Mouse (Mus musculus) ES-E14 (cell line): ENCODE data around the gene Acp1. TPM values are rescaled to one million over a fixed set of nuclear protein-coding genes. Genes with fewer than 3 reads are reported as not detected.

ENCODE experiments used
- DNase-seq: peaks from one replicate; pipeline ENCODE4 v3.0.0-alpha.2; 2013; ENCODE audit warnings: low read depth, low spot score
- H3K27ac ChIP-seq: 2 replicates; pipeline ENCODE4 v1.5.1; 2012; ENCODE audit warnings: low read depth, mild to moderate bottlenecking, low read length, moderate library complexity, mixed read lengths; ENCODE audit not compliant: poor library complexity, insufficient read depth, severe bottlenecking
- H3K36me3 ChIP-seq: 2 replicates; pipeline ENCODE4 v1.6.1; 2012; ENCODE audit warnings: mild to moderate bottlenecking, low read length, moderate library complexity, mixed read lengths; ENCODE audit not compliant: control insufficient read depth, poor library complexity, insufficient read depth, severe bottlenecking
- H3K4me1 ChIP-seq, 2 experiments: fragments of 150-350 bp in 1 of 2; sonication (generic) in 1 of 2; 2 replicates each; pipeline ENCODE4 v1.6.1; 2012; ENCODE audit warnings: low read length in 2 of 2, mild to moderate bottlenecking in 1 of 2, mixed read lengths in 1 of 2; ENCODE audit not compliant: control insufficient read depth in 2 of 2, insufficient read depth in 2 of 2, poor library complexity in 1 of 2
- H3K4me3 ChIP-seq, 2 experiments: fragments of 150-350 bp in 1 of 2; sonication (generic) in 1 of 2; 2 replicates each; pipeline ENCODE4 v1.5.1; 2012; ENCODE audit warnings: low read length in 2 of 2, low read depth in 1 of 2, mild to moderate bottlenecking in 1 of 2, mixed read lengths in 1 of 2; ENCODE audit not compliant: insufficient read depth in 1 of 2, poor library complexity in 1 of 2, severe bottlenecking in 1 of 2
- H3K9ac ChIP-seq: 2 replicates; pipeline ENCODE4 v1.6.1; 2012; ENCODE audit warnings: low read depth, mild to moderate bottlenecking, low read length, mixed read lengths; ENCODE audit not compliant: poor library complexity, insufficient read depth, severe bottlenecking
- H3K9me3 ChIP-seq: fragments of 150-350 bp; sonication (generic); 2 replicates; pipeline ENCODE4 v1.6.1; 2012; ENCODE audit warnings: low read depth, mild to moderate bottlenecking, low read length; ENCODE audit not compliant: control insufficient read depth, insufficient read depth
- CHD2 ChIP-seq: IDR thresholded peaks from 2 replicates; pipeline ENCODE4 v1.6.1; 2014; ENCODE audit warnings: mild to moderate bottlenecking, low read depth, low read length, inconsistent platforms
- HCFC1 ChIP-seq: IDR thresholded peaks from 2 replicates; pipeline ENCODE4 v1.6.1; 2012; ENCODE audit warnings: low read length, inconsistent platforms, borderline replicate concordance; ENCODE audit not compliant: insufficient read depth
- MAFK ChIP-seq: IDR thresholded peaks from 2 replicates; pipeline ENCODE4 v1.6.1; 2014; ENCODE audit warnings: mild to moderate bottlenecking, low read depth, low read length, inconsistent platforms; ENCODE audit not compliant: insufficient read depth
- ZC3H11A ChIP-seq: IDR thresholded peaks from 2 replicates; pipeline ENCODE4 v1.6.1; 2012; ENCODE audit warnings: low read depth, mild to moderate bottlenecking, inconsistent platforms, low read length, borderline replicate concordance
- ZNF384 ChIP-seq: IDR thresholded peaks from 2 replicates; pipeline ENCODE4 v1.6.1; 2012; ENCODE audit warnings: low read depth, low read length, inconsistent platforms
- in situ Hi-C, 2 experiments: fragments of 600-800 bp; cut with MboI; formaldehyde crosslinking; loops; one replicate each; pipeline ENCODE4 v1.15.1; 2025; ENCODE audit warnings: low sequenced_read_pairs in 2 of 2, inconsistent platforms in 1 of 2; ENCODE audit not compliant: unreplicated experiment in 2 of 2
- total RNA-seq: library from RNA; depleted of rRNA; stranded (reverse); fragments of 300-350 nt; gene quantifications from 2 replicates; pipeline ENCODE4 v1.2.3, GENCODE M21; 2012

Acp1 gene
- total RNA-seq, 1 experiment, result 73.7 TPM

- no peak overlapping the region for H3K27ac ChIP-seq
- H3K9ac ChIP-seq, result no peak overlapping the region
- H3K36me3 ChIP-seq, result no peaks in the 10 kb centered on the region
- no peak overlapping the region for H3K4me3 ChIP-seq
- H3K4me1 ChIP-seq, result no peaks in the 10 kb centered on the region
- in situ Hi-C loops, result no loop called here
- TF ChIP-seq ZNF384, result no peak
- TF ChIP-seq CHD2, result no peak
- no peak for TF ChIP-seq HCFC1
- no peak for TF ChIP-seq MAFK
- no peak for TF ChIP-seq ZC3H11A
- DNase-seq, result no peak
- H3K9me3 ChIP-seq, result no peaks in the 10 kb centered on the region
Measured at GRCm38 (mm10) chr12:30933299-30933698, 21.9 kb upstream of the Acp1 start.

- H3K27ac ChIP-seq, result no peak overlapping the region
- in situ Hi-C loops, result no loop called here
- TF ChIP-seq ZC3H11A (no peak), CHD2 (no peak), MAFK (no peak), ZNF384 (no peak), HCFC1 (no peak)
- H3K9ac ChIP-seq, result no peak overlapping the region
- H3K36me3 ChIP-seq, result no peaks in the 10 kb centered on the region
- no peaks in the 10 kb centered on the region for H3K9me3 ChIP-seq
- no peak overlapping the region for H3K4me3 ChIP-seq
- H3K4me1 ChIP-seq, result no peaks in the 10 kb centered on the region
- DNase-seq, result no peak
Measured at GRCm38 (mm10) chr12:30928182-30928581, 16.8 kb upstream of the Acp1 start.

GRCm38 (mm10) chr12:30922401-30922800 is 11.0 kb upstream of the Acp1 start:
- H3K27ac ChIP-seq, result no peak overlapping the region
- no peak overlapping the region for H3K9ac ChIP-seq
- no peak for DNase-seq
- no peaks in the 10 kb centered on the region for H3K4me1 ChIP-seq
- in situ Hi-C loops, result no loop called here
- no peaks in the 10 kb centered on the region for H3K36me3 ChIP-seq
- no peak overlapping the region for H3K4me3 ChIP-seq
- no peaks in the 10 kb centered on the region for H3K9me3 ChIP-seq
- TF ChIP-seq HCFC1, result no peak
- no peak for TF ChIP-seq ZC3H11A
- TF ChIP-seq MAFK, result no peak
- peak; percentile 54; the same call in 1 of the 2 replicates for TF ChIP-seq CHD2

- TF ChIP-seq MAFK (no peak), ZC3H11A (no peak), CHD2 (no peak), HCFC1 (no peak), ZNF384 (no peak)
Measured at GRCm38 (mm10) chr12:30912840-30913239, 1.5 kb upstream of the Acp1 start.

GRCm38 (mm10) chr12:30912048-30912381 is 626 bp upstream of the Acp1 start:
- H3K9me3 ChIP-seq, result no peaks in the 10 kb centered on the region
- no peak for DNase-seq
- H3K27ac ChIP-seq, result no peak overlapping the region
- peak overlapping the region; percentile 60 for H3K9ac ChIP-seq
- in situ Hi-C loops, result no loop called here
- peak overlapping the region; percentile 77 to 97 for H3K4me3 ChIP-seq
- H3K36me3 ChIP-seq, result no peaks in the 10 kb centered on the region
- H3K4me1 ChIP-seq, result no peaks in the 10 kb centered on the region
- TF ChIP-seq ZNF384, result no peak
- no peak for TF ChIP-seq HCFC1
- no peak for TF ChIP-seq CHD2
- TF ChIP-seq MAFK, result no peak
- no peak for TF ChIP-seq ZC3H11A

More at GRCm38 (mm10) chr12:30912840-30913239, 1.5 kb upstream of the Acp1 start:
- Histone ChIP-seq H3K9ac (no peak overlapping the region), H3K9me3 (no peaks in the 10 kb centered on the region), H3K4me3 (no peak overlapping the region), H3K4me1 (no peaks in the 10 kb centered on the region), H3K36me3 (no peaks in the 10 kb centered on the region), H3K27ac (no peak overlapping the region)
- DNase-seq, result no peak
- in situ Hi-C loops, result no loop called here
